Mouse (Mus musculus) stomach, postnatal 0 days (tissue): ENCODE measurements around the gene Thsd4. TPM values are rescaled to one million over a fixed set of nuclear protein-coding genes. Genes with fewer than 3 reads are reported as not detected.

Source experiments
- ATAC-seq: fragments of 200-750 bp; cut with Nextera tagmentation; 2 replicates; pipeline ENCODE4 v1.8.0; 2017; ENCODE audit not compliant: low FRiP score, low TSS enrichment
- DNase-seq: peaks from one replicate; pipeline ENCODE4 v3.0.0-alpha.2; 2016; ENCODE audit warnings: low spot score
- H3K27ac ChIP-seq: fragments of 300-500 bp; sonication (generic); replicated peaks from 2 replicates; pipeline ENCODE4 v1.5.1; 2014; ENCODE audit warnings: mild to moderate bottlenecking, control low read depth
- H3K27me3 ChIP-seq: fragments of 300-500 bp; sonication (generic); 2 replicates; pipeline ENCODE4 v1.6.1; 2014; ENCODE audit warnings: low read length; ENCODE audit not compliant: control insufficient read depth, insufficient read depth
- H3K36me3 ChIP-seq: fragments of 300-500 bp; sonication (generic); 2 replicates; pipeline ENCODE4 v1.6.1; 2014; ENCODE audit warnings: low read length, mixed read lengths; ENCODE audit not compliant: control insufficient read depth, insufficient read depth
- H3K4me1 ChIP-seq: fragments of 300-500 bp; sonication (generic); replicated peaks from 2 replicates; pipeline ENCODE4 v1.6.1; 2014; ENCODE audit warnings: antibody characterized with exemption; ENCODE audit not compliant: control insufficient read depth, insufficient read depth
- H3K4me2 ChIP-seq: fragments of 300-500 bp; sonication (generic); replicated peaks from 2 replicates; pipeline ENCODE4 v1.6.1; 2014; ENCODE audit warnings: low read depth, mild to moderate bottlenecking, control low read depth, moderate library complexity
- H3K4me3 ChIP-seq: fragments of 300-500 bp; sonication (generic); 2 replicates; pipeline ENCODE4 v1.5.1; 2014; ENCODE audit warnings: low read depth, low read length, control low read depth
- H3K9ac ChIP-seq: fragments of 300-500 bp; sonication (generic); 2 replicates; pipeline ENCODE4 v1.6.1; 2014; ENCODE audit warnings: mild to moderate bottlenecking, low read length, control low read depth, mixed read lengths
- H3K9me3 ChIP-seq: fragments of 300-500 bp; sonication (generic); 2 replicates; pipeline ENCODE4 v1.6.1; 2016; ENCODE audit warnings: low read length; ENCODE audit not compliant: control insufficient read depth
- CTCF ChIP-seq: IDR thresholded peaks from 2 replicates; pipeline ENCODE4 v1.5.1; 2016; ENCODE audit warnings: antibody characterized with exemption, low read depth, mild to moderate bottlenecking, moderate library complexity
- EP300 ChIP-seq: optimal IDR thresholded peaks from 2 replicates; pipeline ENCODE3; 2016; ENCODE audit warnings: antibody characterized with exemption
- WGBS: fragments of 180-500 bp; shearing (Covaris S2); extraction: QIAGEN DNeasy Blood & Tissue Kit; methylation state at CpG from one replicate; pipeline ENCODE4 v1.1.7; 2014; 5-methylcytosine and 5-hydroxymethylcytosine counted together
- polyA plus RNA-seq: library from polyadenylated mRNA; unstranded; fragments of >200 nt; fragmentation: Nextera tagmentation; extraction: Ambion mirVana; gene quantifications from 2 replicates; pipeline ENCODE4 v1.2.1, GENCODE M21; 2015

Gene Thsd4
- polyA plus RNA-seq, 1 experiment from 2014 or later, result 10.7 TPM

GRCm38 (mm10) chr9:60414076-60414755, 107.6 kb downstream of the Thsd4 start:
- Histone ChIP-seq H3K9ac (no peak overlapping the region), H3K4me2 (no peak overlapping the region), H3K36me3 (no peaks in the 10 kb centered on the region), H3K27me3 (no peaks in the 10 kb centered on the region), H3K9me3 (no peaks in the 10 kb centered on the region), H3K4me3 (no peak overlapping the region), H3K27ac (no peak overlapping the region), H3K4me1 (no peaks in the 10 kb centered on the region)
- WGBS, result 62% methylated on average over 4 of the region's 4 CpGs
- DNase-seq (no peak), ATAC-seq (no peak)
- TF ChIP-seq EP300, result no peak
- TF ChIP-seq CTCF, result no peak

- Histone ChIP-seq H3K27me3 (no peaks in the 10 kb centered on the region), H3K27ac (no peak overlapping the region), H3K4me2 (no peak overlapping the region), H3K4me3 (no peak overlapping the region), H3K36me3 (no peaks in the 10 kb centered on the region), H3K4me1 (no peaks in the 10 kb centered on the region; the same call in 1 of the 2 replicates), H3K9ac (no peak overlapping the region), H3K9me3 (no peaks in the 10 kb centered on the region)
- 56% methylated on average over 17 of the region's 17 CpGs for WGBS
- TF ChIP-seq CTCF (no peak), EP300 (no peak)
- ATAC-seq (no peak), DNase-seq (no peak)
These were observed 110.8 kb downstream of the Thsd4 start for GRCm38 (mm10) chr9:60410872-60411635.

GRCm38 (mm10) chr9:60407374-60407773, 114.5 kb downstream of the Thsd4 start:
- H3K4me2 ChIP-seq, result no peak overlapping the region
- ATAC-seq, result no peak
- TF ChIP-seq CTCF, result no peak
- TF ChIP-seq EP300, result no peak
- no peak overlapping the region for H3K27ac ChIP-seq
- no peak overlapping the region for H3K4me3 ChIP-seq
- H3K27me3 ChIP-seq, result no peaks in the 10 kb centered on the region
- 46% methylated on average over 1 of the region's 1 CpGs for WGBS
- no peak overlapping the region for H3K9ac ChIP-seq
- DNase-seq, result no peak
- H3K36me3 ChIP-seq, result no peaks in the 10 kb centered on the region
- H3K4me1 ChIP-seq, result no peaks in the 10 kb centered on the region; the same call in 1 of the 2 replicates
- H3K9me3 ChIP-seq, result no peaks in the 10 kb centered on the region

GRCm38 (mm10) chr9:60405777-60406176, 116.1 kb downstream of the Thsd4 start:
- H3K9me3 ChIP-seq, result no peaks in the 10 kb centered on the region
- no peak overlapping the region for H3K4me2 ChIP-seq
- DNase-seq (no peak), ATAC-seq (no peak)
- H3K27me3 ChIP-seq, result no peaks in the 10 kb centered on the region
- WGBS, result 17% methylated on average over 7 of the region's 7 CpGs
- no peaks in the 10 kb centered on the region; the same call in 1 of the 2 replicates for H3K4me1 ChIP-seq
- TF ChIP-seq CTCF (no peak), EP300 (no peak)
- H3K36me3 ChIP-seq, result no peaks in the 10 kb centered on the region
- H3K9ac ChIP-seq, result no peak overlapping the region
- H3K27ac ChIP-seq, result no peak overlapping the region
- no peak overlapping the region for H3K4me3 ChIP-seq

GRCm38 (mm10) chr9:60402681-60403080, 119.2 kb downstream of the Thsd4 start:
- WGBS, result 80% methylated on average over 6 of the region's 6 CpGs
- no peaks in the 10 kb centered on the region for H3K27me3 ChIP-seq
- no peaks in the 10 kb centered on the region for H3K36me3 ChIP-seq
- no peak for ATAC-seq
- H3K9me3 ChIP-seq, result no peaks in the 10 kb centered on the region
- H3K4me2 ChIP-seq, result no peak overlapping the region
- DNase-seq, result no peak
- no peak overlapping the region for H3K27ac ChIP-seq
- no peak overlapping the region for H3K4me3 ChIP-seq
- H3K4me1 ChIP-seq, result no peaks in the 10 kb centered on the region; the same call in 1 of the 2 replicates
- TF ChIP-seq EP300 (no peak), CTCF (no peak)
- H3K9ac ChIP-seq, result no peak overlapping the region

GRCm38 (mm10) chr9:60400001-60400400, 121.8 kb downstream of the Thsd4 start:
- Histone ChIP-seq H3K9me3 (no peaks in the 10 kb centered on the region), H3K9ac (no peak overlapping the region), H3K36me3 (no peaks in the 10 kb centered on the region), H3K4me2 (no peak overlapping the region), H3K27me3 (no peaks in the 10 kb centered on the region), H3K4me1 (no peaks in the 10 kb centered on the region), H3K27ac (no peak overlapping the region), H3K4me3 (no peak overlapping the region)
- ATAC-seq (no peak), DNase-seq (no peak)
- TF ChIP-seq EP300 (no peak), CTCF (no peak)
- WGBS, result 90% methylated on average over 8 of the region's 8 CpGs
